Mouse (Mus musculus): ENCODE results near the gene Nt5dc2. TPM values are rescaled to one million over a fixed set of nuclear protein-coding genes. Genes with fewer than 3 reads are reported as not detected.

Nt5dc2 gene
- polyA plus RNA-seq, 1 experiment from 2014 or later = 371 TPM

- peaks cover 5% of the 10 kb centered on the region; the same call in 1 of the 2 replicates for H3K4me1 ChIP-seq (ENCODE audit: control insufficient read depth, insufficient read depth, low read length)
- H3K9me3 ChIP-seq (ENCODE audit: control insufficient read depth, low read length) = no peaks in the 10 kb centered on the region
- H3K36me3 ChIP-seq (ENCODE audit: control insufficient read depth, insufficient read depth, low read length) = peaks cover 50% of the 10 kb centered on the region
- H3K9ac ChIP-seq (ENCODE audit: low read depth, low read length) = no peak overlapping the region
- ATAC-seq (ENCODE audit: low read depth) = no peak
- WGBS = 83% methylated on average over 6 of the region's 6 CpGs
- H3K4me2 ChIP-seq (ENCODE audit: low read depth, low read length) = no peak overlapping the region
- no peaks in the 10 kb centered on the region for H3K27me3 ChIP-seq (replicated peaks; ENCODE audit: control insufficient read depth, insufficient read depth, low read length)
- H3K4me3 ChIP-seq (ENCODE audit: low read depth, low read length) = no peak overlapping the region
- no peak for DNase-seq (ENCODE audit: low spot score)
- no peak overlapping the region for H3K27ac ChIP-seq (replicated peaks; ENCODE audit: low read depth, low read length)
These were observed 38.7 kb downstream of the Nt5dc2 start for GRCm38 (mm10) chr14:31169508-31169907.

GRCm38 (mm10) chr14:31170963-31171362 lies 40.1 kb downstream of the Nt5dc2 start:
- 86% methylated on average over 13 of the region's 13 CpGs for WGBS
- DNase-seq (ENCODE audit: low spot score) (no peak), ATAC-seq (ENCODE audit: low read depth) (no peak)
- H3K27me3 ChIP-seq (replicated peaks; ENCODE audit: control insufficient read depth, insufficient read depth, low read length) = no peaks in the 10 kb centered on the region
- H3K27ac ChIP-seq (replicated peaks; ENCODE audit: low read depth, low read length) = no peak overlapping the region
- no peaks in the 10 kb centered on the region for H3K9me3 ChIP-seq (ENCODE audit: control insufficient read depth, low read length)
- H3K4me3 ChIP-seq (ENCODE audit: low read depth, low read length) = no peak overlapping the region
- no peak overlapping the region for H3K4me2 ChIP-seq (ENCODE audit: low read depth, low read length)
- H3K9ac ChIP-seq (ENCODE audit: low read depth, low read length) = no peak overlapping the region
- H3K4me1 ChIP-seq (ENCODE audit: control insufficient read depth, insufficient read depth, low read length) = peaks cover 5% of the 10 kb centered on the region; the same call in 1 of the 2 replicates
- peaks cover 64% of the 10 kb centered on the region for H3K36me3 ChIP-seq (ENCODE audit: control insufficient read depth, insufficient read depth, low read length)

GRCm38 (mm10) chr14:31171386-31171785 lies 40.5 kb downstream of the Nt5dc2 start:
- ATAC-seq (ENCODE audit: low read depth) = no peak
- H3K4me1 ChIP-seq (ENCODE audit: control insufficient read depth, insufficient read depth, low read length) = peaks cover 3% of the 10 kb centered on the region; the same call in 1 of the 2 replicates
- peaks cover 68% of the 10 kb centered on the region for H3K36me3 ChIP-seq (ENCODE audit: control insufficient read depth, insufficient read depth, low read length)
- no peak overlapping the region for H3K4me2 ChIP-seq (ENCODE audit: low read depth, low read length)
- no peaks in the 10 kb centered on the region for H3K27me3 ChIP-seq (replicated peaks; ENCODE audit: control insufficient read depth, insufficient read depth, low read length)
- no peak for DNase-seq (ENCODE audit: low spot score)
- no peak overlapping the region for H3K27ac ChIP-seq (replicated peaks; ENCODE audit: low read depth, low read length)
- no peaks in the 10 kb centered on the region for H3K9me3 ChIP-seq (ENCODE audit: control insufficient read depth, low read length)
- no peak overlapping the region for H3K4me3 ChIP-seq (ENCODE audit: low read depth, low read length)
- H3K9ac ChIP-seq (ENCODE audit: low read depth, low read length) = no peak overlapping the region
- 87% methylated on average over 11 of the region's 11 CpGs for WGBS

GRCm38 (mm10) chr14:31171821-31172220 lies 41.0 kb downstream of the Nt5dc2 start:
- DNase-seq (ENCODE audit: low spot score) = no peak
- Histone ChIP-seq H3K4me1 (ENCODE audit: control insufficient read depth, insufficient read depth, low read length) (no peaks in the 10 kb centered on the region), H3K4me3 (ENCODE audit: low read depth, low read length) (no peak overlapping the region), H3K27ac (replicated peaks; ENCODE audit: low read depth, low read length) (no peak overlapping the region), H3K27me3 (replicated peaks; ENCODE audit: control insufficient read depth, insufficient read depth, low read length) (no peaks in the 10 kb centered on the region), H3K9me3 (ENCODE audit: control insufficient read depth, low read length) (no peaks in the 10 kb centered on the region), H3K36me3 (ENCODE audit: control insufficient read depth, insufficient read depth, low read length) (peaks cover 73% of the 10 kb centered on the region), H3K9ac (ENCODE audit: low read depth, low read length) (no peak overlapping the region), H3K4me2 (ENCODE audit: low read depth, low read length) (no peak overlapping the region)
- WGBS = 94% methylated on average over 15 of the region's 15 CpGs
- no peak for ATAC-seq (ENCODE audit: low read depth)

- no peak overlapping the region for H3K9ac ChIP-seq (ENCODE audit: low read depth, low read length)
- H3K4me1 ChIP-seq (ENCODE audit: control insufficient read depth, insufficient read depth, low read length) = no peaks in the 10 kb centered on the region
- H3K4me2 ChIP-seq (ENCODE audit: low read depth, low read length) = no peak overlapping the region
- no peak overlapping the region for H3K27ac ChIP-seq (replicated peaks; ENCODE audit: low read depth, low read length)
- WGBS = 81% methylated on average over 18 of the region's 18 CpGs
- H3K36me3 ChIP-seq (ENCODE audit: control insufficient read depth, insufficient read depth, low read length) = peaks cover 84% of the 10 kb centered on the region
- H3K9me3 ChIP-seq (ENCODE audit: control insufficient read depth, low read length) = no peaks in the 10 kb centered on the region
- no peaks in the 10 kb centered on the region for H3K27me3 ChIP-seq (replicated peaks; ENCODE audit: control insufficient read depth, insufficient read depth, low read length)
- no peak for ATAC-seq (ENCODE audit: low read depth)
- DNase-seq (ENCODE audit: low spot score) = no peak
- no peak overlapping the region for H3K4me3 ChIP-seq (ENCODE audit: low read depth, low read length)
These were observed 42.1 kb downstream of the Nt5dc2 start for GRCm38 (mm10) chr14:31172781-31173455.

- Histone ChIP-seq H3K9me3 (ENCODE audit: control insufficient read depth, low read length) (no peaks in the 10 kb centered on the region), H3K4me2 (ENCODE audit: low read depth, low read length) (no peak overlapping the region), H3K27ac (replicated peaks; ENCODE audit: low read depth, low read length) (no peak overlapping the region), H3K9ac (ENCODE audit: low read depth, low read length) (no peak overlapping the region), H3K4me3 (ENCODE audit: low read depth, low read length) (no peak overlapping the region), H3K27me3 (replicated peaks; ENCODE audit: control insufficient read depth, insufficient read depth, low read length) (no peaks in the 10 kb centered on the region), H3K4me1 (ENCODE audit: control insufficient read depth, insufficient read depth, low read length) (no peaks in the 10 kb centered on the region), H3K36me3 (ENCODE audit: control insufficient read depth, insufficient read depth, low read length) (peaks cover 88% of the 10 kb centered on the region)
- 86% methylated on average over 6 of the region's 7 CpGs for WGBS
- ATAC-seq (ENCODE audit: low read depth) = no peak
- DNase-seq (ENCODE audit: low spot score) = no peak
These were observed 42.7 kb downstream of the Nt5dc2 start for GRCm38 (mm10) chr14:31173537-31173936.

GRCm38 (mm10) chr14:31177287-31177686 lies 46.4 kb downstream of the Nt5dc2 start:
- Histone ChIP-seq H3K4me3 (ENCODE audit: low read depth, low read length) (no peak overlapping the region), H3K36me3 (ENCODE audit: control insufficient read depth, insufficient read depth, low read length) (peaks cover 98% of the 10 kb centered on the region), H3K4me1 (ENCODE audit: control insufficient read depth, insufficient read depth, low read length) (no peaks in the 10 kb centered on the region), H3K27me3 (replicated peaks; ENCODE audit: control insufficient read depth, insufficient read depth, low read length) (no peaks in the 10 kb centered on the region), H3K27ac (replicated peaks; ENCODE audit: low read depth, low read length) (no peak overlapping the region), H3K9ac (ENCODE audit: low read depth, low read length) (no peak overlapping the region), H3K4me2 (ENCODE audit: low read depth, low read length) (no peak overlapping the region), H3K9me3 (ENCODE audit: control insufficient read depth, low read length) (no peaks in the 10 kb centered on the region)
- WGBS = 85% methylated on average over 16 of the region's 16 CpGs
- no peak for ATAC-seq (ENCODE audit: low read depth)
- no peak for DNase-seq (ENCODE audit: low spot score)

GRCm38 (mm10) chr14:31177715-31178114 lies 46.9 kb downstream of the Nt5dc2 start:
- Histone ChIP-seq H3K27ac (replicated peaks; ENCODE audit: low read depth, low read length) (no peak overlapping the region), H3K9ac (ENCODE audit: low read depth, low read length) (no peak overlapping the region), H3K4me2 (ENCODE audit: low read depth, low read length) (no peak overlapping the region), H3K9me3 (ENCODE audit: control insufficient read depth, low read length) (no peaks in the 10 kb centered on the region), H3K36me3 (ENCODE audit: control insufficient read depth, insufficient read depth, low read length) (peaks cover 98% of the 10 kb centered on the region), H3K4me3 (ENCODE audit: low read depth, low read length) (no peak overlapping the region), H3K27me3 (replicated peaks; ENCODE audit: control insufficient read depth, insufficient read depth, low read length) (no peaks in the 10 kb centered on the region), H3K4me1 (ENCODE audit: control insufficient read depth, insufficient read depth, low read length) (no peaks in the 10 kb centered on the region)
- ATAC-seq (ENCODE audit: low read depth) = no peak
- DNase-seq (ENCODE audit: low spot score) = no peak
- WGBS = 91% methylated on average over 5 of the region's 5 CpGs

GRCm38 (mm10) chr14:31179677-31180365 lies 49.0 kb downstream of the Nt5dc2 start:
- Histone ChIP-seq H3K9ac (ENCODE audit: low read depth, low read length) (no peak overlapping the region), H3K4me2 (ENCODE audit: low read depth, low read length) (no peak overlapping the region), H3K36me3 (ENCODE audit: control insufficient read depth, insufficient read depth, low read length) (peaks cover 98% of the 10 kb centered on the region), H3K9me3 (ENCODE audit: control insufficient read depth, low read length) (no peaks in the 10 kb centered on the region), H3K4me1 (ENCODE audit: control insufficient read depth, insufficient read depth, low read length) (no peaks in the 10 kb centered on the region), H3K27ac (replicated peaks; ENCODE audit: low read depth, low read length) (no peak overlapping the region), H3K27me3 (replicated peaks; ENCODE audit: control insufficient read depth, insufficient read depth, low read length) (no peaks in the 10 kb centered on the region), H3K4me3 (ENCODE audit: low read depth, low read length) (no peak overlapping the region)
- 87% methylated on average over 10 of the region's 12 CpGs for WGBS
- DNase-seq (ENCODE audit: low spot score) = no peak
- no peak for ATAC-seq (ENCODE audit: low read depth)
